Mouse (Mus musculus): ENCODE results near the gene Hnf1a. TPM values are rescaled to one million over a fixed set of nuclear protein-coding genes. Genes with fewer than 3 reads are reported as not detected.

Gene Hnf1a
- polyA plus RNA-seq, 1 experiment from 2014 or later, result 0.06 TPM

GRCm38 (mm10) chr5:114908598-114909305 lies 62.1 kb downstream of the Hnf1a start:
- 50% methylated on average over 13 of the region's 13 CpGs for WGBS
- Histone ChIP-seq H3K9me3 (replicated peaks) (no peaks in the 10 kb centered on the region), H3K4me3 (no peak overlapping the region), H3K4me2 (replicated peaks) (no peak overlapping the region), H3K27me3 (no peaks in the 10 kb centered on the region), H3K27ac (no peak overlapping the region), H3K4me1 (no peaks in the 10 kb centered on the region), H3K9ac (no peak overlapping the region), H3K36me3 (no peaks in the 10 kb centered on the region)
- no peak for ATAC-seq (ENCODE audit: low FRiP score)

- H3K9ac ChIP-seq, result no peak overlapping the region
- no peaks in the 10 kb centered on the region for H3K27me3 ChIP-seq
- H3K4me3 ChIP-seq, result no peak overlapping the region
- H3K36me3 ChIP-seq, result no peaks in the 10 kb centered on the region
- WGBS, result 28% methylated on average over 1 of the region's 1 CpGs
- no peak for ATAC-seq (ENCODE audit: low FRiP score)
- H3K4me2 ChIP-seq (replicated peaks), result no peak overlapping the region
- no peaks in the 10 kb centered on the region for H3K9me3 ChIP-seq (replicated peaks)
- peaks cover 3% of the 10 kb centered on the region; the same call in 1 of the 2 replicates for H3K4me1 ChIP-seq
- no peak overlapping the region for H3K27ac ChIP-seq
Measured at GRCm38 (mm10) chr5:114902413-114902812, 68.5 kb downstream of the Hnf1a start.

Other genes with a start within 250 kb of the Hnf1a start
- gene Ankrd13a, start 196.4 kb downstream of the Hnf1a start, polyA plus RNA-seq (2016; fragmentation: Nextera tagmentation; extraction: Ambion mirVana), result 80.2 and 81.9 TPM in 2 replicates
- 47.2 and 57.1 TPM in 2 replicates for gene Git2, start 195.6 kb downstream of the Hnf1a start, polyA plus RNA-seq (2016; fragmentation: Nextera tagmentation; extraction: Ambion mirVana)
- gene 1500011B03Rik, start 147.6 kb downstream of the Hnf1a start, polyA plus RNA-seq (2016; fragmentation: Nextera tagmentation; extraction: Ambion mirVana), result 165 TPM in 2 replicates
- not detected in 2 replicates for gene 4930519G04Rik, start 117.4 kb downstream of the Hnf1a start, polyA plus RNA-seq (2016; fragmentation: Nextera tagmentation; extraction: Ambion mirVana)
- 0.56 and 0.76 TPM in 2 replicates for gene Gm9936, start 112.4 kb downstream of the Hnf1a start, polyA plus RNA-seq (2016; fragmentation: Nextera tagmentation; extraction: Ambion mirVana)
- 2.0 and 3.0 TPM in 2 replicates for gene Oasl2, start 74.2 kb downstream of the Hnf1a start, polyA plus RNA-seq (2016; fragmentation: Nextera tagmentation; extraction: Ambion mirVana)
- 0.13 and 0.17 TPM in 2 replicates for gene Oasl1, start 47.9 kb downstream of the Hnf1a start, polyA plus RNA-seq (2016; fragmentation: Nextera tagmentation; extraction: Ambion mirVana)
- gene 2210016L21Rik, start 28.9 kb downstream of the Hnf1a start, polyA plus RNA-seq (2016; fragmentation: Nextera tagmentation; extraction: Ambion mirVana), result 66.7 and 72.0 TPM in 2 replicates
- 27.5 and 31.1 TPM in 2 replicates for gene Sppl3, start 40.0 kb upstream of the Hnf1a start, polyA plus RNA-seq (2016; fragmentation: Nextera tagmentation; extraction: Ambion mirVana)
- gene Gm10401, start 127.2 kb upstream of the Hnf1a start, polyA plus RNA-seq (2016; fragmentation: Nextera tagmentation; extraction: Ambion mirVana), result 22.3 and 30.3 TPM in 2 replicates
- gene Acads, start 148.3 kb upstream of the Hnf1a start, polyA plus RNA-seq (2016; fragmentation: Nextera tagmentation; extraction: Ambion mirVana), result 38.7 and 41.9 TPM in 2 replicates
- 57.5 and 62.0 TPM in 2 replicates for gene Unc119b, start 163.9 kb upstream of the Hnf1a start, polyA plus RNA-seq (2016; fragmentation: Nextera tagmentation; extraction: Ambion mirVana)
- 65.0 and 72.9 TPM in 2 replicates for gene Mlec, start 187.1 kb upstream of the Hnf1a start, polyA plus RNA-seq (2016; fragmentation: Nextera tagmentation; extraction: Ambion mirVana)
- gene Cabp1, start 223.3 kb upstream of the Hnf1a start, polyA plus RNA-seq (2016; fragmentation: Nextera tagmentation; extraction: Ambion mirVana), result 10.3 and 10.5 TPM in 2 replicates

All from hindbrain, embryonic 12.5 days (tissue).